Mouse (Mus musculus) embryonic facial prominence, embryonic 14.5 days (tissue): ENCODE measurements around the gene Ttc12. TPM values are rescaled to one million over a fixed set of nuclear protein-coding genes. Genes with fewer than 3 reads are reported as not detected.

ENCODE experiments used
- ATAC-seq: fragments of 200-750 bp; cut with Nextera tagmentation; 2 replicates; pipeline ENCODE4 v1.8.0; 2017; ENCODE audit warnings: low read depth, moderate number of reproducible peaks, moderate TSS enrichment
- DNase-seq: peaks from one replicate; pipeline ENCODE4 v3.0.0-alpha.2; 2015; ENCODE audit warnings: low spot score
- H3K27ac ChIP-seq: fragments of 300-500 bp; sonication (generic); replicated peaks from 2 replicates; pipeline ENCODE4 v1.5.1; 2014; ENCODE audit warnings: low read depth, mild to moderate bottlenecking, low read length, moderate library complexity
- H3K27me3 ChIP-seq: fragments of 300-500 bp; sonication (generic); replicated peaks from 2 replicates; pipeline ENCODE4 v1.6.1; 2014; ENCODE audit warnings: low read length; ENCODE audit not compliant: control insufficient read depth, insufficient read depth
- H3K36me3 ChIP-seq: fragments of 300-500 bp; sonication (generic); 2 replicates; pipeline ENCODE4 v1.6.1; 2014; ENCODE audit warnings: low read length, mixed read lengths; ENCODE audit not compliant: control insufficient read depth, insufficient read depth
- H3K4me1 ChIP-seq: fragments of 300-500 bp; sonication (generic); 2 replicates; pipeline ENCODE4 v1.6.1; 2014; ENCODE audit warnings: antibody characterized with exemption, low read length; ENCODE audit not compliant: control insufficient read depth, insufficient read depth
- H3K4me2 ChIP-seq: fragments of 300-500 bp; sonication (generic); 2 replicates; pipeline ENCODE4 v1.6.1; 2014; ENCODE audit warnings: low read depth, mild to moderate bottlenecking, low read length, moderate library complexity, mixed read lengths
- H3K4me3 ChIP-seq: fragments of 300-500 bp; sonication (generic); 2 replicates; pipeline ENCODE4 v1.5.1; 2014; ENCODE audit warnings: low read depth, mild to moderate bottlenecking, low read length
- H3K9ac ChIP-seq: fragments of 300-500 bp; sonication (generic); 2 replicates; pipeline ENCODE4 v1.6.1; 2014; ENCODE audit warnings: low read depth, mild to moderate bottlenecking, low read length, moderate library complexity, mixed read lengths
- H3K9me3 ChIP-seq: fragments of 300-500 bp; sonication (generic); 2 replicates; pipeline ENCODE4 v1.6.1; 2016; ENCODE audit warnings: low read length; ENCODE audit not compliant: control insufficient read depth
- WGBS: fragments of 180-500 bp; shearing (Covaris S2); extraction: QIAGEN DNeasy Blood & Tissue Kit; methylation state at CpG from one replicate; pipeline ENCODE4 v1.1.7; 2014; 5-methylcytosine and 5-hydroxymethylcytosine counted together
- polyA plus RNA-seq: library from polyadenylated mRNA; unstranded; fragments of >200 nt; fragmentation: Nextera tagmentation; extraction: Ambion mirVana; gene quantifications from 2 replicates; pipeline ENCODE4 v1.2.1, GENCODE M21; 2014

The Ttc12 gene
- polyA plus RNA-seq, 1 experiment from 2014 or later = 2.0 TPM

DNA sequence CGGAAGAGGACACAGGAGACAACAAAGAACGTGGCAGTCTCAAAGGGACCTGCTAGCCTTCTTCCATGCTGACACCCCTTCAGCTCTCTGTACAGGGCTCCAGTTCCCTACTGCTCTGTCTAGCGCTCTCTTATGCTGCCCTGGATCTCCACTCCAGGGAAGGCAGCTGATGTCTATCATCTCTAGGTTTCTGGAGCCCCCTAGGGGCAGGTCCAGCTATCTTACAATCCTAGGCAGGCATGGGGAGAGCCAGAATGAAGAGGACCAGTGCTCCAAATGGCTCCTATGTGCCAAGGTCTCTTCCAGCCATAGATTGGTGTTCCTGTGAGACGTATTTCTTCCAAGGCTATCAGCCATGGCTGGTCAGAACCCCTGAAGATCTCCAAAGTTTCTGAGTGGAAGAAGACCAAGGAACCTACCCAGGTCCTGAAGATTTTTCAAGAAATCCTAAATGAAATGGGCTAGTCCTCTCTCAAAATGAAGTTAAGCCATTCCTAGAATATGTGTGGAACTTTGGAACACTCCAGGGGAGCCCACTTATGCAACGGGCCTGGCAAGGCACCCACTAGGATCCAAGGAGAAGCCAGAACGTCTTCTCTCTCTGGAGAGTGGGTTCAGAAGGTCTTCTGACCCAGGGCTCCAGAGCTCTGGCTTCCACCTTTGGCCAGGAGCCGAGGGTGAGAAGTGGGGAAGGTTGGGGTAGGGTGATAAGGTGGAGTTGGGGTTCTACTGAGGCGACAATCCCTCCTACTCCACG lies 22.0 kb upstream of the Ttc12 start:
- no peak for ATAC-seq
- no peak overlapping the region for H3K9ac ChIP-seq
- no peak for DNase-seq
- no peaks in the 10 kb centered on the region for H3K27me3 ChIP-seq
- H3K4me3 ChIP-seq = no peak overlapping the region
- no peak overlapping the region for H3K4me2 ChIP-seq
- H3K9me3 ChIP-seq = no peaks in the 10 kb centered on the region
- WGBS = 90% methylated on average over 9 of the region's 9 CpGs
- no peaks in the 10 kb centered on the region for H3K4me1 ChIP-seq
- H3K36me3 ChIP-seq = peaks cover 61% of the 10 kb centered on the region; the same call in 1 of the 2 replicates
- H3K27ac ChIP-seq = no peak overlapping the region

DNA sequence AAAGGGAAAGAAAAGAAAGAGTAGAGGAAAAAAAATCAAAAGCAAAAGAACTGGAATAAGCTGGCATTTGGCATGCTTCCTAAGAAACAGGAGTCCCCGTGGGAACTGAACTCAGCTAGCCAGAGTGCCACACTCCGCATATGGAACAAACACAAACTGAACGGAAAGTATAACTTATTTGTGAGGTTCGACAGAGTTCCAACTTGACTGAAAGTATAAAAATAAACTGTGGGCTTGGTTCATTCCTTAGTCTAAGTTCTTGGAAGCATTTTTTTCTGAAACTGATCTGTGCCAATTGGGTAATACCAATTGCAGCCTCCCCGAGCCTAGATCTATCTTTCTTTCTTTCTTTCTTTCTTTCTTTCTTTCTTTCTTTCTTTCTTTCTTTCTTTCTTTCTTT lies 18.6 kb upstream of the Ttc12 start:
- Histone ChIP-seq H3K4me3 (no peak overlapping the region), H3K9ac (no peak overlapping the region), H3K9me3 (no peaks in the 10 kb centered on the region), H3K27me3 (no peaks in the 10 kb centered on the region), H3K36me3 (peaks cover 49% of the 10 kb centered on the region; the same call in 1 of the 2 replicates), H3K4me1 (no peaks in the 10 kb centered on the region), H3K4me2 (no peak overlapping the region), H3K27ac (no peak overlapping the region)
- DNase-seq (peak; percentile 65), ATAC-seq (no peak)
- WGBS = 54% methylated on average over 5 of the region's 5 CpGs

DNA sequence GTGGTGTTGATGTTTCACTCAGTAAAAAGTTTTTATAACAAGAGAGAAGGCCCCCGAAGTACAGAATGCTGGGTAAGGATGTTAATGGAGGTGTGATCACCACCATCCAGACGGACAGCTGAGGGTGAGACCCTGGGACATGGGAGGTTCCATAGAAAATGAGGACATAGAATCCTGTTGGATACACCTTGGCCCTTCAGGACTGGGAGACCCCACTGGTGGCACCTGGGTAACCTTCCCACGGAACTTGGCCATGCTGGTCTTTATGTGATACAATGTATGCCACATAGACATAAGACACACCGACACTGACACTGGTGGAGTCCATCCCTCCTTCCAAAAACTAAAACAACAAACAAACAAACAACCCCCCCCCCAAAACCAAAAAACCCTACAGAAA lies 16.2 kb upstream of the Ttc12 start:
- H3K9me3 ChIP-seq = no peaks in the 10 kb centered on the region
- H3K27me3 ChIP-seq = no peaks in the 10 kb centered on the region
- WGBS = 88% methylated on average over 4 of the region's 4 CpGs
- no peak overlapping the region for H3K4me2 ChIP-seq
- no peak overlapping the region for H3K27ac ChIP-seq
- no peak overlapping the region for H3K9ac ChIP-seq
- ATAC-seq (no peak), DNase-seq (no peak)
- H3K36me3 ChIP-seq = peaks cover 26% of the 10 kb centered on the region; the same call in 1 of the 2 replicates
- H3K4me1 ChIP-seq = no peaks in the 10 kb centered on the region
- H3K4me3 ChIP-seq = no peak overlapping the region

DNA sequence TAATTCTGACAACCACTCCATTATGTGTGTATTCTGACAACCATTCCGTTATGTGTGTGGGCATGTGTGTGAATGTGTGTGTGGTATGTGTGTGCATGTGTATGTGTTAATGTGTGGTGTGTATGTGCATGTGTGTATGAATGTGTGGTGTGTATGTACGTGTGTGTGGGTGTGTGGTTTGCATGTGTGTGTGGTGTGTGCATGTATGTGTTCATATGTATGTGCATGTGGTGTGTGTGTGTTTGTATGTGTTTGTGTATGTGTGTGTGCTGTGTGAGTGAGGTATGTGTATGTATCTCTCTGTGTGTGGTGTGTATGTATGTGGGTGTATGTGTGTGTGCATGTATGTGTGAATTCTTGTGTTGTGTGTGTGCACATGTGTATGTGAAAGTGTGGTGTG lies 13.9 kb upstream of the Ttc12 start:
- Histone ChIP-seq H3K36me3 (peaks cover 6% of the 10 kb centered on the region; the same call in 1 of the 2 replicates), H3K9ac (no peak overlapping the region), H3K4me3 (no peak overlapping the region), H3K9me3 (no peaks in the 10 kb centered on the region), H3K27me3 (no peaks in the 10 kb centered on the region), H3K27ac (no peak overlapping the region), H3K4me2 (no peak overlapping the region), H3K4me1 (no peaks in the 10 kb centered on the region)
- 86% methylated on average over 2 of the region's 2 CpGs for WGBS
- ATAC-seq = no peak
- no peak for DNase-seq

DNA sequence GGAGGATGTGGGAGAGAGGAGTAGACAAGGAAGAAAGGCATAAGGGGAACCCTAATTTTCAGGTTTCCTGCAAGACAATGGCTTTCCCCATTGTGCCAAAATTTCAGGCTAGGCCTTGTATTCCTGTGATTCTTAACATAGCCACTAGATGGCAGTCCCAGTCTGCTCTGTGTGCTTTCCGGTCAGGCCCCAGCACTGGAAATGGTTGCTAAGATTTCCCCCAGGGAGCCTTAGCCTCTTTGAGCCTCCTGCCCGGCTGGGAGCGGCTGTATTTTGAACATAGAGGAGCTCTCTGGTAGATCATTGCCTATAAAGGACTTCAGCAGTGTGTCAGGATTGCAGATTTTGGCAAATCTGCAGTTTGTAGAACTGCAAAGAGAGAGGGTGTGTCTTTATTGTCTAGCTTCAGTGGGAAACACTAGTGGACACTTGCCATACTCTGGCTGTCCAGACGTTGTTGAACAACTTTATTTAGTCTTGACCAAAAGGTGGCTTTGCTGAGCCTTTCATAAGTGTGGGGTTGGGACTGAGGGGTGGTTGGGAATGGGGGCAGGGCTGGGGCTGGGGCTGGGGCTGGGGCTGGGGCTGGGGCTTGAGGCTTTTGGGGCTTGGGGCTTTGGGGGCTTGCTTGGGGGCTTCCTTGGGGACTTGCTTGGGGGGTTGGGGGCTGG lies 8.1 kb upstream of the Ttc12 start:
- Histone ChIP-seq H3K27me3 (no peaks in the 10 kb centered on the region), H3K9ac (no peak overlapping the region), H3K4me2 (peak overlapping the region; percentile 24; the same call in 1 of the 2 replicates), H3K4me3 (no peak overlapping the region), H3K9me3 (no peaks in the 10 kb centered on the region), H3K27ac (no peak overlapping the region), H3K36me3 (no peaks in the 10 kb centered on the region), H3K4me1 (no peaks in the 10 kb centered on the region)
- WGBS = 5% methylated on average over 4 of the region's 4 CpGs
- ATAC-seq (peak; percentile 75), DNase-seq (peak; percentile 93)

DNA sequence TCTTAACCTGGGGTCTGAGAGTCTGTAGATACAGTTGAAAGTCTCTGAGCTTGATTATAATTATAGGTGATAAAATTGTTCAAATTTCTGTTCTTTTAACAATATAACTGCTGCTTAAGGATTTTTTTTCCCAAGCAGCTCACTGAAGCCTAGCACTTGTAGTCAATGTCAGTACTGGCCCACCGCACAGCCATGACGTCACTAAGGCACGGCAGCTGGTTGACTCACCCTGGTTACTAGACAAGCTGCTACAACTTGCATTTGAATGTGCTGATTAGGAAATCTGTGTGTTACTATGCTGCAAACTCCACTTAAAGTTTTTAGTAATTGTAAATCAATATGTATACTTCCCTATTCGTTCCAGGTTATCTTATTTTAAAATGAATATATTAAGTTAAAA lies 4.6 kb upstream of the Ttc12 start:
- H3K27ac ChIP-seq = no peak overlapping the region
- no peaks in the 10 kb centered on the region for H3K9me3 ChIP-seq
- H3K36me3 ChIP-seq = no peaks in the 10 kb centered on the region
- ATAC-seq (no peak), DNase-seq (no peak)
- no peaks in the 10 kb centered on the region for H3K27me3 ChIP-seq
- no peak overlapping the region for H3K4me3 ChIP-seq
- H3K4me1 ChIP-seq = no peaks in the 10 kb centered on the region
- no peak overlapping the region for H3K4me2 ChIP-seq
- no peak overlapping the region for H3K9ac ChIP-seq
- 76% methylated on average over 4 of the region's 4 CpGs for WGBS

DNA sequence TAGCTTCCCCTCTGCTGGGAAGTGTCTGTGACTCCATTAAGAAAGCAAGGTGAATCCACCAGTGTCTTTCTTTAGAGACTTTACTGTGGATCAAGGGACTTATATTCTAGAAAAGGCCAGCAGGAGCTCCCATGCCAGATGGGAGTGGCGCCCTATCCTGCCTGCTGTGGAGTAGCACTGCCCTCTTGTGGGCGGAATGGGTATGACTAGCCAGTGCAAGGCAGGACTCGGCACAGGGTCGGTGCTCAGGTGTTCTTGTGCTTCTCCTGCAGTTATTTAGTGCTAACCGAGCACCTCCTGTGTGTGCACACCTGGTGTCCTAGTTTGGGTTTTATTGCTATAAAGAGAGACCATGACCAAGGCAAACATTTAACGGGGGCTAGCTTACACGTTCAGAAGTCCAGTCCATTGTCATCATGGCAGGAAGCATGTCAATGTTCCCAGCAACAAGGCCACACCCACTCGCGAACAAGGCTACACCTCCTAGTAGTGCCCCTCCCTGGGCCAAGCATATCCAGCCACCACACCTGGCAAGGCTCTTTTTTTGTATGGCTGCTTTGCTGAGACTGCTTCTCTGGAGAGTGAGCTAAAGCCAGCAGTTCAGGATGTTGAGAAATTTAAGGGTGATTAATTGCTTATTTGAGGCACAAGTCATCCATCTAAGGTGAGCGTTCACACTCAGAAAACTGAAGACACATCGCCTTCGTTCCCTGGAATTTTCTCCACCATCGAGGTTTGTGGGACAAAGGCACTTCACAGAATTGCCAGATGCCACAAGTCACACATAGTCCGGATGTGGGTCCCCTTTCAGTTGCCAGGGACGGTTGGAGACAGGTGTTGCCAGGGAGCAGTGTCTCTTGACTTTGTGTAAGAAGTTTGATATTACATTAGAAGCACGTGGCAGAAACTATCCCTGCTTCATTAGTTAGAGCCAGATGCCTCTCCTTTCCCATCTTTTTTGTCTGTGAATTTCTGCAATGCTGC lies 3.2 kb upstream of the Ttc12 start:
- no peak overlapping the region for H3K4me3 ChIP-seq
- no peaks in the 10 kb centered on the region for H3K27me3 ChIP-seq
- H3K36me3 ChIP-seq = no peaks in the 10 kb centered on the region
- WGBS = 33% methylated on average over 16 of the region's 16 CpGs
- H3K9me3 ChIP-seq = no peaks in the 10 kb centered on the region
- ATAC-seq (peak; percentile 58), DNase-seq (peak; percentile 80)
- no peaks in the 10 kb centered on the region for H3K4me1 ChIP-seq
- H3K27ac ChIP-seq = no peak overlapping the region
- peak overlapping the region; percentile 29 for H3K4me2 ChIP-seq
- H3K9ac ChIP-seq = no peak overlapping the region

DNA sequence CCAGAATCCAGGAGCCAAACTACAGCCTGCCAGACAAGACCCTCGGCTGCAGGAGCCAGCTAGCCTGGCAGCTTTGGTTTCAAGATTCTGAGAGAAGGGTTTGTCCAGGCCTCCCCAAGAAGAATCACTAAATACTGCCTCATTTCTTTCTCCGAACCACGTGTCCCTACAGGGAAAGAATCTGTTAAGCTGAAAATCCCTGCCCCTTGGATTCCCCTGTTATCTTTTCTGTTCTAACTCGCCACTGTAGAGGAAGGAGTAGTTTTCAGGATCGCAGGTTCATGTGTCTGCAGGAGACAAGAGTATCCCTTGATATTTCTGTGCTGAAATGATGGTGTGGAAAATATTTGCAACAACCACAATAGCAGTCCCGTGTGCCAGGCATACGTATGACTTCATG lies 2.2 kb upstream of the Ttc12 start:
- H3K27me3 ChIP-seq = no peaks in the 10 kb centered on the region
- no peaks in the 10 kb centered on the region for H3K4me1 ChIP-seq
- no peak for DNase-seq
- no peak overlapping the region for H3K4me3 ChIP-seq
- no peaks in the 10 kb centered on the region for H3K9me3 ChIP-seq
- WGBS = 65% methylated on average over 7 of the region's 7 CpGs
- H3K9ac ChIP-seq = no peak overlapping the region; the same call in 1 of the 2 replicates
- no peak overlapping the region for H3K4me2 ChIP-seq
- H3K27ac ChIP-seq = no peak overlapping the region
- no peaks in the 10 kb centered on the region for H3K36me3 ChIP-seq
- ATAC-seq = no peak
